Mouse (Mus musculus): Measurements from ENCODE around the gene Kdm4a. TPM values are rescaled to one million over a fixed set of nuclear protein-coding genes. Genes with fewer than 3 reads are reported as not detected.

The Kdm4a gene
- total and polyA plus RNA-seq, 3 experiments = 36.9 to 58.8 (median 43.6) TPM

DNA sequence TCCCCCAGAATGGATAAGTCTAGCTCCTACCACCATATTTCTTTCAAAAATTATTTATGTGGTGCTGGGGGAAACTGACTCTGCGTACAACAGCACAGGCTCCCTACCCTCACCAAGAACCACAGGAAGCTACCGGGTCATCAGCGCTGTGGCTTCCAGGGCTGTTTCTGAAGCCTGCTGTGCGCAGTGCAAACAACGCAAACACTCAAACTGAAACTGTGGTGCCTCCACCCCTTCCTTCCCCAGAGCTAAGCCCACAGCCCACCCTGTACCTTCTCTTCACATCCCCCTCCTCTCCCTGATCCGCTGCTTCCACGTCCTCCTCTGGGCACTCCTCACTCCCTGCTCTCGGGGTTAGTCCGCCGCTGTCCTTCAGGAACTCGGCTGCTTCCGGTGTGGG is 17.7 kb downstream of the Kdm4a start:
- H3K9ac ChIP-seq (ENCODE audit: insufficient read depth, low read depth) = no peak overlapping the region
- no peak for DNase-seq (ENCODE audit: extremely low read depth)
- H3K27me3 ChIP-seq (replicated peaks) = no peaks in the 10 kb centered on the region
- in situ Hi-C loops (cut with MboI; ENCODE audit: low pct_ligation_motif_present, low pct_unique_long_range_greater_than_20kb, low sequenced_read_pairs) (no loop called here), dilution Hi-C loops (cut with MboI; ENCODE audit: extremely low pct_ligation_motif_present, extremely low pct_unique_long_range_greater_than_20kb, low sequenced_read_pairs) (no loop called here)
- no peaks in the 10 kb centered on the region for H3K9me3 ChIP-seq (replicated peaks; ENCODE audit: low read length)
- H3K4me2 ChIP-seq (ENCODE audit: insufficient read depth, low read depth, poor library complexity, severe bottlenecking) = no peak overlapping the region
- H3K79me2 ChIP-seq (replicated peaks; ENCODE audit: control insufficient read depth, extremely low read depth, insufficient read depth, poor library complexity, severe bottlenecking) = no peaks in the 10 kb centered on the region
- no peak overlapping the region for H3K4me3 ChIP-seq (replicated peaks in 1 of 3; ENCODE audit: low read depth in 2 of 3, low read length in 2 of 3, poor library complexity in 1 of 3)
- H3K27ac ChIP-seq (ENCODE audit: insufficient read depth, low read depth) = no peak overlapping the region
- peaks cover 3 to 11% of the 10 kb centered on the region in 2 experiments; a peak in 2 of 4 replicates for H3K4me1 ChIP-seq (ENCODE audit: control insufficient read depth in 1 of 2, insufficient read depth in 2 of 2)
- TF ChIP-seq MAX (IDR thresholded peaks at IDR 0.05; ENCODE audit: low read length) (no peak), IRF4 (IDR thresholded peaks at IDR 0.05; ENCODE audit: low read depth, low read length) (peak; percentile 76), MXI1 (IDR thresholded peaks at IDR 0.05; ENCODE audit: low read depth, low read length) (no peak), GABPA (IDR thresholded peaks at IDR 0.05; ENCODE audit: insufficient replicate concordance, low read depth, low read length) (no peak), PAX5 (IDR thresholded peaks at IDR 0.05; ENCODE audit: low read length) (no peak), JUN (IDR thresholded peaks at IDR 0.05; ENCODE audit: insufficient read depth, low read depth, low read length) (no peak), ZMIZ1 (IDR thresholded peaks at IDR 0.05; ENCODE audit: low read depth, low read length) (no peak)
- peaks cover 85 to 94% of the 10 kb centered on the region in 2 experiments for H3K36me3 ChIP-seq (replicated peaks in 1 of 2; ENCODE audit: control insufficient read depth in 1 of 2, insufficient read depth in 1 of 2, low read length in 1 of 2)

DNA sequence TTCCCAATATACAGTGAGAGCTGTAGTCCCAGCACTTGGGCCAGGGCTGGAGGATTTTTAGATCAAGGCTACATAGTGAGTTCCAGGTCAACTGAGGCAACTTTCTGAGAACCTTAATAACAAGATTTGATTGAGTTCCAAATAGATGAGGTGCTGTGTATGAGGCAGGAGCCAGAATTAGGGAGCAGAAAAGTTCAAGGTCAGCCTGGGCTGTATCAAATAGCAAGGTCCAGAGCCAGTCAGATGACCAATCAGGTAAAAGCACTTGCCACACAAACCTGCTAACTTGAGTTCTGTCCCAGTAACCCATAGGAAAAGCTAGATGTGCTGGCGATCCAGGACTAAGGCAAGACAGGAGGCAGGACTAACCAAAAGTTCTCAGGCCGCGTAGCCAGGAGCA is 22.2 kb downstream of the Kdm4a start:
- no peak for DNase-seq (ENCODE audit: extremely low read depth)
- TF ChIP-seq RCOR1 (conservative IDR thresholded peaks at IDR 0.05; ENCODE audit: low read depth, low read length) (no peak), TBP (conservative IDR thresholded peaks at IDR 0.05; ENCODE audit: low read depth, low read length) (no peak), MYC (IDR thresholded peaks at IDR 0.05; ENCODE audit: low read depth, low read length) (no peak), ZNF384 (IDR thresholded peaks at IDR 0.05; ENCODE audit: low read depth, low read length) (no peak), MAZ (IDR thresholded peaks at IDR 0.05; ENCODE audit: low read depth, low read length) (no peak), UBTF (IDR thresholded peaks at IDR 0.05; ENCODE audit: low read depth, low read length) (no peak), RAD21 (IDR thresholded peaks at IDR 0.05; ENCODE audit: low read depth, low read length) (no peak), POLR2A (IDR thresholded peaks at IDR 0.05; ENCODE audit: low read depth, low read length) (no peak), MEF2A (IDR thresholded peaks at IDR 0.05; ENCODE audit: borderline replicate concordance, low read depth, low read length) (no peak), NELFE (IDR thresholded peaks at IDR 0.05; ENCODE audit: low read depth, low read length) (no peak), MAX (IDR thresholded peaks at IDR 0.05; ENCODE audit: low read length) (no peak), KAT2A (IDR thresholded peaks at IDR 0.05; ENCODE audit: insufficient replicate concordance, low read length) (no peak), MXI1 (IDR thresholded peaks at IDR 0.05; ENCODE audit: low read depth, low read length) (no peak), NRF1 (IDR thresholded peaks at IDR 0.05; ENCODE audit: low read depth, low read length) (no peak), TCF12 (IDR thresholded peaks at IDR 0.05; ENCODE audit: low read depth, low read length) (no peak)
- no peak overlapping the region for H3K27ac ChIP-seq (ENCODE audit: insufficient read depth, low read depth)
- peaks cover 4 to 20% of the 10 kb centered on the region in 2 experiments; a peak in 3 of 4 replicates for H3K4me1 ChIP-seq (ENCODE audit: control insufficient read depth in 1 of 2, insufficient read depth in 2 of 2)
- H3K36me3 ChIP-seq (replicated peaks in 1 of 2; ENCODE audit: control insufficient read depth in 1 of 2, insufficient read depth in 1 of 2, low read length in 1 of 2) = peaks cover 93 to 98% of the 10 kb centered on the region in 2 experiments
- dilution Hi-C loops (cut with MboI; ENCODE audit: extremely low pct_ligation_motif_present, extremely low pct_unique_long_range_greater_than_20kb, low sequenced_read_pairs) (no loop called here), in situ Hi-C loops (cut with MboI; ENCODE audit: low pct_ligation_motif_present, low pct_unique_long_range_greater_than_20kb, low sequenced_read_pairs) (no loop called here)
- H3K9ac ChIP-seq (ENCODE audit: insufficient read depth, low read depth) = no peak overlapping the region
- no peaks in the 10 kb centered on the region for H3K9me3 ChIP-seq (replicated peaks; ENCODE audit: low read length)
- no peak overlapping the region for H3K4me2 ChIP-seq (ENCODE audit: insufficient read depth, low read depth, poor library complexity, severe bottlenecking)
- no peaks in the 10 kb centered on the region for H3K79me2 ChIP-seq (replicated peaks; ENCODE audit: control insufficient read depth, extremely low read depth, insufficient read depth, poor library complexity, severe bottlenecking)
- no peaks in the 10 kb centered on the region for H3K27me3 ChIP-seq (replicated peaks)
- H3K4me3 ChIP-seq (replicated peaks in 1 of 3; ENCODE audit: low read depth in 2 of 3, low read length in 2 of 3, poor library complexity in 1 of 3) = no peak overlapping the region
